Mouse (Mus musculus) c-Kit-negative CD71-positive TER-119-positive erythroid progenitor cells, embryonic 14.5 days (primary cell): ENCODE data around the gene Adgrf5.

Source experiments
- DNase-seq: peaks from one replicate; pipeline ENCODE4 v3.0.0-alpha.2; 2013; ENCODE audit warnings: low read depth, low spot score

Adgrf5 gene

DNA sequence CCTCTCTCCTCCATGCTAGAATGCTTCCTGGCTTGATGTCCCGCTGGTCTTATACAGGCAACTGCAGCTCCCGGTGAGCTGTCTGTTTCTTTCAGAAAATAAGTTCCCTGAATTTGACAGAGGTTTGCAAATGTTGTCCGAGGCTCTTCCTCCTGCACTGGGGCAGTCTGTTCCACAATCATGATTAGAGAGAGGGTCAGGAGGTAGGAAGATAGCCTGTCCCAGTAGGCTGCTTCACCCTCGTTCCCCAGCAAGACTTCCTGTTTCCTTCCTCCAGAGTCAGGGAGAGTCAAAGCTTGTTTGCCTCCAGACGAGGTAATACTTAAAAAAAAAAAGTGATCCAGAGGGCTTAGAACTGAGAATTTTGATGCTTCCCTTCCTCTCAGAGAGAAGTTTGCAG is 16.3 kb downstream of the Adgrf5 start:
- DNase-seq, result no peak

DNA sequence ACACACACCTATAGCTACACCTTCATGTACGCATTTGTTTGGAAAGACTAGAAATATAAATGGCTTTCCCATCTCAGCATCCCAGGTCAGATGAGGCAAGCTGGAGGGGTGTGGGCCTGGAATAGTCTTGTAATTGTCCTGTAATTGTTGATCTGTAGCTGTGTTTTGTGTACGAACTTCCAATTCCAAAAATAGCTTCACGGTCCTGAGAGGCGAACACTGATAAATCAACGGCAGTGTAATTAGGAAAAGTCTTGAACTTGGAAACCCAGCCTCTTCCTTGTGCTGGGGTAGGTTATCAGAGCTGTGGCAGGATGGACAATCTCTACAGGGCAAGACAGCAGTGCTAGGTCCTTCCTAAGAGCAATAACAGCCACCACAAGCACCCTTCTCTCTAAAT is 18.5 kb downstream of the Adgrf5 start:
- no peak for DNase-seq

DNA sequence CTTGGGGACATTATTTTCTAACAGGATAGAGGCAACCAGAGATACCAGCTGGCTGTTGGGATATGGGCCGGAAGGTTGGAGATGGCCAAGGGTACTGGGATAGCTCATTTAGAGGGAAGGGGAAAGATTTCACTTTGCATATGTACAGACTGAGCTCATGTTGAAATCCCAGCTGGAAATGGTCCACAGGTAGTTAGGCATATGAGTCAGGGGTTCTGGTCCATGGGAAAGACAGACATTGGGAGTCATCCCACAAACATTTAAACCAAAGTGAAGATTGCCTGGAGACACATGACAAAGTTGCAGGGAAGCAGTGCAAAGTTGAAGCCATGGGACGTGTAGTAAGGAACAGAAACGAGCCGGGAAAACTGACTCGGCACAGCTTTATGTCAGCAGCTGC is 26.1 kb downstream of the Adgrf5 start:
- DNase-seq, result no peak

DNA sequence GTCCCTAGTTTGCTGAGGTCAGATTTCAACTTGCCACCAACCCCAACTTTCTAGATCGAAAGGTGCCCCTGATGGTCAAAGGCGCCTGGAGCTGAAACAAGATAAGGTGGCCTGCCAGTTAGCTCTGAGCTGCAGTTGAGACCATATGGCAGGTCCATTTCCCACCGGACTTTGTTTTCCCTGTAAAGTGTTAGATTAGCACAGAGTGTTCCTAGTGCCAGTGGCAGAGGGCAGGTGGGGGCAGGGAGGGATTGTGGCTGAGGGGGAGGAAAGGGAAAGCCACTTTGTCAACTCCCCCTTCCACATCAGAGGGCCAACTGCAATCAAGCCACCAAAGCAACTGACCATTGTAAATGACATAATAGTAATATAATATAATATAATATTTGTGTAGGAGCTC is 26.9 kb downstream of the Adgrf5 start:
- DNase-seq, result no peak

DNA sequence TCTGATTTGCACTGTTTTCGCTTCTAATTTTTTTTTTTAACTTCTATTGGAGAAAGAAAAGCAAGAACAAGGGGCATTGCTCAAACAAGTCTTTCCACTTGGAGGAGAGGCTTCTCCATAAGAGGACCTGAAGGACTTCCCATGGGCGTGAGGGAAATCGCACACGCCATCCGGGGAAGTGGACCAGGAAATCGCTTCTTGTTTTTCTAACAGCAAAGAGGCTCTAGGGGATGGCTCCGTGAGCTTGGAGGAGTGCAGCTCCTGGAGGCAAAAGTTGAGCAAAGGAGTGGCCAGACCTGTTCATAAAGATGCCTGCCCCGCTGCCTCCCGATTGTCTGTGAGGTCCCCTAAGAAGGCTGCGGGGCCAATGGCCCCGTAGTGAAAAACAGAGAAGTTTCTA is 29.0 kb downstream of the Adgrf5 start:
- DNase-seq, result no peak

DNA sequence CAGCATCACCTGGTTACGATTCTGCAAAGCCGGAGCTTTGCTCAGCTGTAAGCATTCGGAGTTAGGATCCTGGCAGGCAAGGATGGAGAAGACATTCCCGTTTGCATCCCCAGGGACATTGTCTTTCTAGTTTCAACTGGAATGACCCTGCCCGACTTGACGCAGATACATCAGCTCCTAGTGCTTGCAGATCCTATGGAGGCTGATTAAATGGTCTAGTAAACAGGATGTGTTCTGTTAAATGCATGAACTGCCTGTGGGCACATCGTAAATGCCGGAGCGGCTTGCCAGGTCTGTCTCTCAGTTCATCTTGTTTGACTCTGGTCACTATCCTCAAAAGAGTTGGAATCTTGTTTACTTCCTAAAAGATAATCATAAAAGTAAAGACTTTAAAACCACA is 31.9 kb downstream of the Adgrf5 start:
- DNase-seq, result no peak

DNA sequence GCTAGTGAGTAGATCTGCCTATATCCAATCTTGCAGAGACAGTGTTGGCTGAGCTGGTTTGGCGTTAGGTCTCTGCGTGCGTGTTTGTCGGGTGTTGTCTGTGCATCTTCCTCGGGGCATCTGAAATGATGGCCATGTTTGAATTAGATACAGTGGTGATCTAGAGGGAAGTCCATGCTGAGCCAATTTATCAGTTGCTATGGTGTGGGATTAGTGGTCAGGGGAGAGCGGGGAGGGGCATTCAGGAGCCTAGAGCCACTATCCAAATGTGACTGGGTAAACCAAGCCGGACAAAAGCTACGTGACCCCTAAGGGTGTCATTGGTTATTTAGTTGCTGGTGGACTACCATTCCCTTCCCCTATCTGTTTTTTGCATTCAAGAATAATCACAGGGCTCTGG is 33.4 kb downstream of the Adgrf5 start:
- no peak for DNase-seq

DNA sequence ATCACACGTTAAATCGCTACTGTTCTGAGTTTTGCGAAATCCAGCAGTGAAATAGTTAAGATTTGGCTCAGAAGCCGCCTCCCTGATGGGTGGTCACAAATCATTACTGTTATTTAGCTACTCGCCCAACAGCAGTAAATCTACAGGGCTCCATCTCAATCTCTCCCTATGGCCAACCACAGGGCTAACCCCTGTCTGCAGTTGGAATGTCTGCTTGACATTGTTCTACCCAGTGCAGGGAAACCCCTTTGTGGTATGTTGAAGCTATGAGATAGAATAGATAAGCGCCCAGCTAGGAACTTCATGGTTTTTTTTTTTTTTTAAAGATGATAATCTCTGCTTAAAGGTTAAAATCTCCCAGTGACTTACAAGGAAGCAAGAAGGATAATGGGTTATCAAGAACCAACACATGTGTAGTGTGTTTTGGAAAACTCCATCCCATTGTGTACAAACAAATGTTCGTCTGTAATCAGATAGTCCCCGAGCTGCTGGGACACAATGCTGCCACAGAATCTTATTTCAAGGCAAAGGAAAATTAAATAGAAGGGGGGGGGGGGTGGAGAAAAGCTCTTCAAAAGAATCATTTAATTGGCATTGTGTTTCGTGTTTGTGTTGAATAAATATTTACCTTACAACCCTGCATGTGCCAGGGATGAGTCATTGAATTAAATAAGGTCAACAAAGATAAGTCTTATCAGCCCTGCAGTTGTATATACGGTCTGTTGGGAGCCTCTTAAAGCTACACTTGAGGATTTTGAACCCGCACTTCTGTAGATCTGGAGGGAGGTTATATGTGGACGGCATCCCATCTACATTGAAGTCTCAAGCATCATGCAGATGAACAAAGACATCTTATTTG is 35.4 kb downstream of the Adgrf5 start:
- DNase-seq, result peak; percentile 17

DNA sequence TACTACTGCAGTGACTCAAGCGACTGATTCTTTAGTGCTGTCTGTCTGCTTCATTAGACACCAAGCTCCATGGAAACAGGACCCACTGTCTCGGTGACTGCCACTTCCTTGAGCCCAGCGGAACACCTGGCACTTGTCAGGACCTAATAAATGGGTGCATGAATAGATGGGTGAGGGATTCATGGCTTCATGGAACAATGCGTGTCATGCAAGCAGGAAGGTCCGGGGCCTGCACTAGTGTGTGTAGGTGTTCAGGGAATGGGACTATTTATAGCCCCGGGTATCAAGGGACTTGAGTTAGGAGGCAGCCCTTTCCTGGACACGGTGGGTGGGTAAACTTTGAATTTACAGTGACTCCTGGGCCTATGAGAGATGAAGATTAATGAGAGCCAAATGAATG is 38.4 kb downstream of the Adgrf5 start:
- DNase-seq, result no peak

DNA sequence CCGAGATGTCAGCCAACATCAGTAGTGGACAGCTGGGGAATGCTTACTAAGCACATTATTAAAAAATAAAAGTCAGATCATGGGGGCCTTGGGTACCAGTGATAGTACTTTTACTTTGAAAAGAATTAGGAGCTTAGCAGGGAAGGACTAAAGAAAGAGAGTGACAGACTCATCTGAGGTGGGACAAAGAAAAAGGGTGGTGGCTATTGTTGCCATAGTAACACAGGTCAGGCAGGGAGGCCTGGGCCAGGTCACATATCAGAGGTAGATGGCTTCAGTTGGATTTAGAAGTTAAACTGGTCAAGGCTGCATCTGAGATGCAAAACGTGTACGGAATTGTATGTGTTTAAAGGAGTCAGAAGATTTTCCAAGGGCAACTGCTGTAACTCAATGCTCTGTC is 38.9 kb downstream of the Adgrf5 start:
- DNase-seq, result no peak

DNA sequence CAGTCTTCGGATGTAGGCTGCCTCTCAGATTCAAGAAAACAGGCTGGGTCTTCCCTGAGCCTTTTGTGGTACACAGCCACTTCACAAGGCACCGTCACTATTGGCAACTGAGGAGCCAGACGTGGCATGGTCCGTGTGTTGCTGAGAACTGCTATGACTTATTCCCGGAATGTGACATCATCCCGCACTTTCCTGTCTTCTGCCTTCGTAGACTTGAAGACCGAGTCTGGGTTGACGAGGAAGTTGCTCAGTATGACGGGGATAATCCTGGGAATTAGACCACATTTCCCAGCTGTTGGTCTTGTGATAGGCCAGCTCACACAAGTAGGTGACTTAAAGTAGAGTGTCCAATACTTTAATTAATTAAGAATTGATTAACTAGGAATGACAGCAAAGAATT is 40.2 kb downstream of the Adgrf5 start:
- no peak for DNase-seq

DNA sequence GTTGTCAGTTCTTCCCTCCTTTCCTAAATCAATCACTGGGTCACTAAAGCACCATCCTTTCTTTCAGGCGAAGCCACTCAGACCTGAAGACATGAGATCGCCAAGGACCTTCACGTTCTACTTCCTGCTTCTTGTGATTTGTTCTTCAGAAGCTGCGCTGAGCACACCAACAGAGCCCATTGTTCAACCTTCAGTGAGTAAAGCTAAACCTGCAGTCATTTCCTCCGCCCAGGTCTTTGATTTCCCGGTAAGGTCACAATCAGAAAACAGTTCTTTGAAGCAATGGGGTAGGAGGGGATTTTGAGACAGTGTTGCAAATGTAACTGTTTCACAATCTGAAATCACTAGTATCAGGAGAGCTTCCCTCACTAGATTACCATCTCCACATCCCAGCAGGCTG is 43.6 kb downstream of the Adgrf5 start:
- DNase-seq, result no peak

DNA sequence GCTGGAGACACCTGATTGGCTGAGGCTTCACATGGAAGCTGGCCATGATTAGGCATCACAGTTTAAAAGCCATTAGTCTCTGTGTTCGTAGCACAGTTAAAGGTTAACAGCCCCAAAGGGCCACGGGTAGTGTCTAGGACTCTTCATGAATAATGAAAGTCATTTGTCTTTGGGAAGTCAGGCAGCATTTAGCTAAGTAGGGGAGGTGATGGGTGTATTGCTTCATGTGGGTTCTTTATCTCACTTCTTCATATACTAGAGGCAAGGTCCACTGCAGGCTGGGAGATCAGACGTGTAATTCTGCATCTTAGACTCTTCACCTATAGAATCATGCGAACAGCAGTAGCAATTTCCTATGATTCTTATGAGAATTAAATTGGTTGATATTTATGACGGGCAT is 44.2 kb downstream of the Adgrf5 start:
- DNase-seq, result no peak

DNA sequence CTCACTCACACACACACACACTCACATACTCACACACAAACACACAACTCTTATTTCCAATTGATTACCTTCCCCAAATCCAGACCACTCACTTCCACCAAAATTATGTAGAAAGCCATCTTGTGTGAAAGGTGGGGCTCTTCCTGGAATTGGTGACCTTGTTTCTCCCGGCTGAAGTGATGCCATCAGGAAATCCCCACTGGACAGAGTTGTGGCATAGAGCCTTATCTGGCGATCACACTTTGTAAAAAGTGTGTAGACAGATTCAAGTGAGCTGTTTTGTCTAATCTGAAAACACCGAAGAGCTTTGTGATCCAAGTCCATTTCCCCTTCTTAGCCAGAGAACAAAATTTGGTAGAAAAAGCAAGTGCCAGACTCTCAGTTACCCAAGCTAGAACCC is 46.1 kb downstream of the Adgrf5 start:
- no peak for DNase-seq

DNA sequence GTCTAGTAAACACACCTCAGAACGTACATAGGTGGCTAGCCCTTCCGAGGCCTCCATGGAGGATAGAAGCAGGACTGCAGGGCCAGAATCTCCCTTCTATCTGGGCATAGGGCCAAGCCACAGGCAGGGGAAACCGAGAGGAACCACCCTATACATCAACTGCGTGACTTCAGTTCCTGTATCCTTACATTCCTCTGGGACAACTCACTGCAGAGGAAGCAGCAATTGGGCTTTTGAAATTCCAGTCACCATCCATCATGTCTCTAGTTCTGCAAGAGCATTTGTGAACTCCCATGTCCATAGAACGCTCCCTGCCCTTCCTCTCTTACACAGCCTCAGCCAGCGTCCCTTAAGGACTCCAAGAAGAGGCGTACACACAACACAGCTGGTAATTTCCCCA is 47.3 kb downstream of the Adgrf5 start:
- no peak for DNase-seq

DNA sequence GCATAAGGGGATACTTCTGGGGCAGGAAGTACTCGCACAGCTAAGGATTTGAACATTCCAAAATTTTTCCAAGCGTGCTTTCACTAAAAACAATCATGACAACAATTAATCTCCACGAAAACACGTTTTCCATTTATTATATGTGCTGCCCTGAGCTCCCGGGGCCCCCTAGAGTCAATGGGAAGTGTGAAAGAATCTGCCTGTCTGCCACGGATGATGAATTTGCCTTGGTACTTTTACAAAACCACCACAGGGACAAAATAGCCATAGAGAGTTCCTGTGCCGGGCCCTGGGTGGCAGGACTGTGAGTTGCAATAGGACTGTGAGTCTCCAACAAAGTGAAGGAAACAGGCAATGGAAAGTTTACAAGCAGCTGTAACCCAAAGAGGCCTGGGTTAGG is 52.9 kb downstream of the Adgrf5 start:
- no peak for DNase-seq

DNA sequence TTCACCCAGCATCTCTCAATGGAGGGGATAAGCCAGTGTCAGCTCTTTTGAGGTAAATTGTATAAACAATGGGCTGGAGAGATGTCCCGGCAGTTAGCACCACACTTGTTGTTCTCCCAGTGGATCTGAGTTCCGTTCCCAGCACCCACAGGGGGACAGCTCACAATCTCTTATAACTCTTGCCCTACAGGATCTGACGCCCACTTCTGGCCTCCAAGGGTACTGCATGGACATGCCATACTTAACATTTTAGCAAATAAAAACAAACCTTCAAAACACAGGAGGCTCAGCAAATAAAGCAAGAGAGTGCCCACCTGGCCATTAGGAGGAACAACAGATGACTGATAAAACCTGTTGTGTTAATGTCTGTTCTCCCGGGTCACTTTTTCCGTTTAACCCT is 59.0 kb downstream of the Adgrf5 start:
- DNase-seq, result no peak

DNA sequence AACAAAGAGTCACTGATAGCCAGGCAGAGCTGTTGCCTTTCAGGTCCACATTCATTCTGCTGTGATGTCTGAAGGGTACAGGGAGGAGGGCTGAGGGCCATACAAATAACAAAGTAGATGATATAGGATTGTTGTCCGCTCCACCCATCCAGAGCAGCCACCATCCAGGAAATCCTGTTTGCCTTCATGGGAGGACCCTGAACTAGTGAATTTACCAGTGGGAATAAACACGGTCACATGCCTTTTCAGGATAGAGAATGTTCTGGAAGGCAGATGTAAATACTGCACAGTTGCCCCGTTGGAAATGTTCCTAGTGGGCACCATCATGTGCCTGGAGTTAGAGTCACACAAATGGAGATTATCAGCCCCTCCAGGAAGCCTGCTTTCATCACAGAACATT is 60.1 kb downstream of the Adgrf5 start:
- no peak for DNase-seq

DNA sequence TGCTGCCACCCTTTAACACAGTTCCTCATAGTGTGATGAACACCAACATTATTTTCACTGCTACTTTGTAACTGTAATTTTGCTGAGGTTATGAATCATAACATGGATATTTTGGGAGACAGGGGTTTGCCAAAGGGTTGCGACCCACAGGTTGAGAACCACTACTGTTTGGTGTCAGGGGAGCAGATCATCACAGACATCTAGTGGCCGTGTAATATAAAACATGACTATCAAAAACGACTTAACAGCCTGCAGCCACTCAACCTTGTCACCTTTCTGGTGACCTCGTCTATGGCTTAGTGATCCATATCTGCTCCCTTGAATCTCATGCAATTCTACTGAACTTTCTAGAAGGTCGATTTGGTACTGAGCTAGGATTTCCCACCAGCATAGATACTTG is 63.7 kb downstream of the Adgrf5 start:
- DNase-seq, result no peak

DNA sequence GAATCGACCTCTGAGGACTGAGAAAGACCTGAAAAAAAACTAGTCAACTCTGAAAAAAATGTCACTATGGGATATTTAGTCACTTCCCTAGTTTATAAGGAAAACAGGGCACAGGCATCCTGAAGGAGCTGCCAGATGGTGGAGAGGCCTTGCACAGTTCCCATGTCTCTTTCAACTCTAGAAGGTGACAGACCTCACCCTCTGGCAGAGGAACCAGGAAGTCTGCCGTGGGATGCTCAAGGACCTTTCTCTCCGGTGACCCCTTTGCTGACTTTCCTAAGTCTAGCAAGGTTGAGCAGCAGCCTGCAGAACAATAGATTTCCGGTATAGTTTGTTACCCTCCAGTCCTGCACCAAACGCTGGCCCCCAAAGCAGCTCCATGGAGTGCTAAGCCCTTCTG is 71.4 kb downstream of the Adgrf5 start:
- no peak for DNase-seq

DNA sequence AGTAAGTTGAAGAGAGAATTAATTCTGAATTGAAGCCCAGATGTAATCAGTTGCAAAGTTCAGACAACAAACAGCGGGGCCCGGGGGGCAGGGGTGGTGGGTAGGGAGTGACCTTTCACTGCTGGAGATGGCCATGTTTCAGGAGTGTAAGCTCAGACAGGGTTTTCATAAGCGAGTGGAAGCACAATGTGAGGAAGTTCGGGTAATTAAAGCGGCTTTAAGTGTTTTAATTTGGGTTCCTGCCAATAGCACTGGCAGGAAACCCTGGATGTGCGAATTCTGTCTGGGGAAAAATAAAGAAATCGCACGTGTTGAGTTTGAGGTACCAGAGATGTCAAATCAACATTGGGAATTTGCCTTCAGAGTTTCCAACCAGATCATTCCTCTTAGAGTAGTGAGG is 74.2 kb downstream of the Adgrf5 start:
- DNase-seq, result no peak

DNA sequence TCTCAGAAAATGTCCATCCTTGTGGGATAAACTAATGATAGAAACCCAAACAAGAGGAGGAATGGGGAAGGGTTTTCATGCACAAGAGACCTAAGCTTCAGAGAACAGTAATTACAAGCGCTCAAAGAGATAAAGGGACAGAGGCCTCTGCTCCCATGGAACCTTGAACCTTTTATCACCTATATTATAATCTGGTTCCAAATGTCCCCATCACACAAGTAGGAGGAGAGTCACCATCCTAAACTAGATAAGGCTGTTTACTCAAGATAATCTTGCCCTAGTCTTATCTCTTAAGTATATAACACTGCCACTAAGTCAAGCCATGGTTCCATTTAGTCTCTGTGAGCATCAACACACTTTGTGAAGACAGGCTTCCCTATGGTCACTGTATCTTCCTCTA is 91.0 kb downstream of the Adgrf5 start:
- DNase-seq, result no peak

DNA sequence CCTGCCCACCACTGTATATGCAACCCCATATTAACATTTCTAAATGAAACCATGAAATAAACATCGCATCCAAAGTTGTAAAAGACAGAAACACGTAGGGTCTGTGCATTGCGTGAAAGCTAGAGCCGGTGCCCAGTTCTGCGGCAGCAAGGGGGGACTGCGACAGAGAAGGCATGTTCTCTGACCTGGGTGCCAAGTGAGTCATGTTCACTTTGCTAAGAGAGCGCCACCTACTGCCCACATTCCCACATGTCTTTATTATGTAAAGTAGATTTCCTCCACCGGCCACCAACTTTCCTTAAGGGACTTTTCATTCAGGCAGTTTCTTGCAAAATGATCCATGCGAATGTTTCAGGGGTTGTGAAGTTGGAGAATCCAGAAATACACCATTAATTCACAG is 98.3 kb downstream of the Adgrf5 start:
- DNase-seq, result no peak

DNA sequence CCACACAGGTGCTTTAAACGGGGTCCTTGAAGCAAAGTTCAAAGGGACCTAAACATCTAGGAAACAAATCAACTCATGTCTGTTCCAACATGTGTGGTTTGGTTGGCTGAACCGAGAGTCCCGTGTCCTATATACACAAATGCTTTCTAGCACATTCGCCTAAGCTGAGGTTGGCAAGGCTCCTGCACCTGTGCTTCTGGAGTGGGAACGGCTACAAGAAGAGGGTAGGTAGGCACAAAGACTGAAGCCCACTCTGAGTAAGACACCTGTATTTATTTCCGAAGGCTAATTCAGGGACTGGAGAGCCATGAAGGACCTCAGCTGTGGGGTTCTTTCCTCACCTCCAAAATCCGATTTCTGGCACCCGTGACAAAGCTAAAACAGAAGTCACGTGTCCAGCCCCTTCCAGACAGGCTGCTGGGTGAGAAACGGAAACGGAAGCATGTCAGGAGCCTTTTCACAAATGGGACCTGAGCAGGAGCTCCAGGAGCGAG is 99.5 kb downstream of the Adgrf5 start:
- no peak for DNase-seq
